Mouse (Mus musculus) induced T-regulatory cell, adult 2 months (primary cell): ENCODE measurements at regions not wholly inside any gene's neighbourhood (a gene's known extent, or its start where the extent isn't known, plus 50 kb on each side); places are given as distances from the start of the nearest gene placed in this dataset.

ENCODE experiments used
- DNase-seq: peaks from one replicate; pipeline ENCODE4 v3.0.0-alpha.2; 2012; ENCODE audit warnings: low read depth

DNA sequence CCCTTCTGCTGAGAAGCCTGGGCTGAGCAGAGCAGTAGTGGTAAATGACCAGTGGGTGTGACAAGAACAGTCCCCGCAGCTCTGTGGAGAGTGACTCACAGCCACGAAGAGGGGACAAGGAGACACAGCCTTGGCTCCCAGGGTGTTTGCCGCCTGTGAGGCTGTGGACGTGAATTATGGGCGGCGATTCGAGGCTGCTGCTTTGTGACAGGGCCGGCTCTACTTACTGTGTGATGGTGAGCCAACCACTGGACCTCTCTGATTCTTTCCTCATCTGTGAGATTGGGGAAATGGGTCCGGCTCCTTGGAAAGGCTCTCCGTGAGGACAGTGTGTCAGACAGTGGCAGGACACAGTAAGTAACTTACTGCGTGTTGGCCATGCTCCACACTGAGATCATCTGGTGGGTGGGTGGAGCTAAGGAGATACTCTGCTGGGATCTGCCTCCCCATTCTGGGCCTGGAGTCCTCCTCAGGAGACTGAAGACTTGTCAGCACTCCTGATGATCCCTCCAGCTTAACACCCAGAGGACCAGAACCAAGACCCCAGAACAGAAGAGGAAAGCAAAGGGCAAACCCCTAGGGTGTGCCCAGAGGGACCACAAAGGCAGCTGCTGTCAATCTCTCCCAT lies 233.3 kb upstream of the Tle3 start:
- no peak for DNase-seq

GRCm38 (mm10) chr9:61143101-61143500 lies 229.1 kb upstream of the Tle3 start:
- no peak for DNase-seq

GRCm38 (mm10) chr9:61144685-61145318 lies 227.4 kb upstream of the Tle3 start:
- no peak for DNase-seq

DNA sequence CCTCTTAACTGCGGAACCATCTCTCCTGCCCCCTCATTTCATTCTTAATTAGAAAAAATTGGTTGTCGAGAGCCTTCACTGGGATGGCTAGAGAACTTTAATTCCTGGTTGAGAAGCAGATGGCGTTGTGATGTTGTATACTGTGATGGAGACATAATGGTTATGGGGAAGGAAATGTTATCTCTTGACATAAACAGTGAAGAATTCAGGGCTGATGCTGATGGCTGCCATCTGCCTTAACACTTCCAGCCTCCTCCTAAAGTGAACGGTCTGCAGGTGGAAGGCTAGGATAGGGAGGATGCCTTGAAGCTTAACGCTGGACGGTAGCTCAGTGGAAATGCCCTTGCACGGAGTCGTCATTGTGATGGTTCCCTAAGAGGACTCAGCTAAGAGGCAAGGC lies 226.4 kb upstream of the Tle3 start:
- DNase-seq, result no peak

DNA sequence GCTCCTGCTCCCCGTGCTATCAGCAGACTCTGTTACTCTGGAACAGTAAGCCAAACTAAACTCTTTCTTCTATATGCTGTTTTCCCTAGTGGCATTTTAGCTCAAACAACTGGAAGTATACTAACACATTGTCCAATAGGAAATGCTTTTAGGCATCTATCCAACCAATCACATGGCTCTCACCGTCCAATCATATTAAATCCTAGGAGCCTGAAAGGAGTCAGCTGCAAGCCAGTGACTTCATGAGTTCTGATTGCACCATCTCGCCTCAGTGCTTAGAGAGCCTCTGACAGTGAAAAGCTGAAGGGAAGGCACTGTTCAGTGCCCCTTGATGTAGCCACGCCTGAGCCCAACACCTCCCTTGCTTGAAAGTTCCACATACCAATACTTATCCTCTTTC lies 221.0 kb upstream of the Tle3 start:
- no peak for DNase-seq

GRCm38 (mm10) chr9:61151901-61152337 lies 220.2 kb upstream of the Tle3 start:
- DNase-seq, result no peak

GRCm38 (mm10) chr9:61154721-61155120 lies 217.4 kb upstream of the Tle3 start:
- no peak for DNase-seq

DNA sequence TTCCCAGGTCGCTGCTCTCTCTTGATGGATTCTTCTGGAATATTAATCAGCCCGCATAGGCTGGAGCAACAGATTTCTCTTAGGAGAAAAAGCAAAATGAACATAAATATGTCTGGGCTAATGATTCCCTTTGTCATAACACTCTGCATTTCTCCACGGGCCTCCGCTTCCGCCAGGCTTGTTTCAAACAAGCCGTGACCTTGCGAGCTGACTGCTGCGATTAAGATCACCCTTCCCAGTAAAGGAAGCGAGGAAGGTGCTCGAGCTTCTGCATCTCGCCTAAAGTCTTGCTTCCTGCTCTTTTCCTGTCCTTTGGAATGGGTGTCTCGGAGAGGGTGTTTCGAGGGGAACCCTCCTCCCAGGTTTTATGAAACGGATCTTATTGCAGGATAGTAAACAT lies 216.3 kb upstream of the Tle3 start:
- DNase-seq, result no peak

DNA sequence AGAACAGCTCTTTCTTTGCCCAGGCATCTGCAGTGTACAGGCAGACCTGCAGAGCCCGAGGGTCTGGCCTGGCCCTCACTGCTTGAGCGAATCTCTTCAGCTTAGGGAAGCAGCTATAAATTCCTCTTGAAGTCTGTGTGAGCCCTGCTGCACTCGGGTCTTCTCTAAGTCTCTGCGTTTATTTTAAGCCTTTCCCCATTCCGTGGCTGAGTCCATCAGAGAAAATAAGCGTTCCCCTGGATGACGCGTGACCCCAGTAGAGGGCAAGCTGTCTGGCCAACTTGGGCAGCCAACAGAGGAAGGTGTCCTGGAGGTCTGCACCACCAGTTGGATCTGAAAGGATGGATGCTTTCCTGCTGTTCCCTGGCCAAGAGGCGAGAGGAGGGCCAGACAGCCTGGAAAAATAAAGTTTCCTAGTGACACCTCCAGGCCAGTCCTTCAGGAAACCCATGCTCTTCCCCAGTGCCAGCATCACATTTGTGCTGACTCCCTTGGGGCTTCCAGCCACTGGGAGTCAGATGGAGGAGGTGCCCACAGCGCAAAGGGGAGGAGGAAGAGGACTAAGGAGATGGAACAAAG lies 213.9 kb upstream of the Tle3 start:
- DNase-seq, result no peak

DNA sequence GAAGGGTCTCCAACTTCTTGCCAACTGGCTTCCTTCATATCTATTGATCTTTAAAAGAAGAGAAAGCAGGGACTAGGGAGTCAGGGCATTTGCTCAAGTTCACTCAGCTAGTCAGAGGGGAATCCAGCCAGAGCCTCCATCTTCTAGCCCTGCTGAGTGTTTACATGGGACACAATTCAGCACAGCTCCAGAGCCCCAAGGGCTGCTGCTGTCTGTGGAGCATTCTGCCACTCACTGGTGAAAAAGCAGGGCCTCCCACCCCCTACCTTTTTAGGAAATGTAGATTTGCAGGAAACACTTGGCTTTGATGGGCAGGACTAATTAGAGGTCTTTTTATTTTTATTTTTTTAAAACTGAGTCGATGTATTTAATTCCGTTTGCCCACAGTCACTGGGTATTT lies 213.0 kb upstream of the Tle3 start:
- no peak for DNase-seq

- no peak for DNase-seq
Observed at GRCm38 (mm10) chr9:61159616-61160015, 212.6 kb upstream of the Tle3 start.

- no peak for DNase-seq
Observed at GRCm38 (mm10) chr9:61162884-61163283, 209.3 kb upstream of the Tle3 start.

- no peak for DNase-seq
Observed at GRCm38 (mm10) chr9:61163671-61164288, 208.4 kb upstream of the Tle3 start.

GRCm38 (mm10) chr9:61164501-61165251 lies 207.5 kb upstream of the Tle3 start:
- no peak for DNase-seq

- no peak for DNase-seq
Observed at GRCm38 (mm10) chr9:61166115-61166514, 206.1 kb upstream of the Tle3 start.

- DNase-seq, result no peak
Observed at GRCm38 (mm10) chr9:61167097-61167842, 204.9 kb upstream of the Tle3 start.

- DNase-seq, result no peak
Observed at GRCm38 (mm10) chr9:61168931-61169330, 203.2 kb upstream of the Tle3 start.

- no peak for DNase-seq
Observed at GRCm38 (mm10) chr9:61169506-61170090, 202.6 kb upstream of the Tle3 start.

DNA sequence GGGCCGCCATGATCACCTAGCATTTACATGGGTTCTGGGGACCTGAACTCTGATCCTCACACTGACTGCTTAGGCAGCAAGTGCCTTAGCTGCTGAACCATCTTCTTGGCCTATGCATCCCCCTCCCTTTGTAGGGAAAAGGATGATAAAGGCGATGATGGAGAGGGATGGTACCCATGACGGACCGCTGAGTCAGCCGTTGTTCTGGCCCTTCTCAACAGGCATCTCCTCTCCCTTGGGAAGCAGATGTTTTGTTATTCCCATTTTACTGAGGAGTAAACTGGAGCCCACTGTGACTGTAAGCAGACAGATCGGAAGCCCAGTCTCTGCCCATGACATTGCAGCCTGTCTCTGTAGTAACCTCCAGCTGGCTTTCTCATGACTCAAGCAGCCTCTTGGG lies 201.2 kb upstream of the Tle3 start:
- no peak for DNase-seq

DNA sequence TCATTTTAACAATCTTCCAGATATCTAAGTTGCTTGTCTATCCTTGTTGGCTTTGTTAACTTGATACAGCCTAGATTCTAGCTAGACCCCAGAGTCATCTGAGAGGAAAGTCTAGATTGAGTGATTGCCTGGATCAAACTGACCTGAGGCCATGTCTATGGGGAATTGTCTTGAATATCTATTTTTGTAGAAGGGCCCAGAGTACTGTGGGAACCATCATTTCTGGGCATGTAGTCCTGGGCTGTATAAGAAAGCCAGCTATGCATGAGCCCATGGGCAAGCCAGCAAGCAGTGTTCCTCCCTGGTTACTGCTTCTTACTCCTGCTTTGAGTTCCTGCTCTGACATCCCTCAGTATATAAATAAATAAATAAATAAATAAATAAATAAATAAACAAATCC lies 199.7 kb upstream of the Tle3 start:
- no peak for DNase-seq

DNA sequence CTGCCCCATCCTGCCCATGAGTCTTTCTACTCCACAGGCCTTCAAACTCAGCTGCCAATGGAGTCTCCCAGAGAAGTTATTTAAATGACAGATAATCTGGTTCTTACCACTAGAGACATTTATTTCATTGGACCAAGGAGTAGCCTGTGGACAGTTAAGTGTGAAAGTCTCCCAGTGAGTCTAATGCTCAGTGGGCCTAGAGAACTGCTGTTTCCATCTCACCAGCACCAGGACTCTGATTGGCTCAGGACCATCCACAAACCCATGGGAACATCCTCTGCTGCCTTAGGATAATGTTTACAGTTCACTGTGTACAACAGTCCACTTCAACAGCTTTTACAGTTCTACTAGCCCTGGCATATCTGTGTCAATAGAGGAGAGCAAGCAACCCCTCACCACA lies 198.6 kb upstream of the Tle3 start:
- no peak for DNase-seq
